Comparison of ENCODE assay signal across 8 mouse cellular contexts in the genomic region with DNA sequence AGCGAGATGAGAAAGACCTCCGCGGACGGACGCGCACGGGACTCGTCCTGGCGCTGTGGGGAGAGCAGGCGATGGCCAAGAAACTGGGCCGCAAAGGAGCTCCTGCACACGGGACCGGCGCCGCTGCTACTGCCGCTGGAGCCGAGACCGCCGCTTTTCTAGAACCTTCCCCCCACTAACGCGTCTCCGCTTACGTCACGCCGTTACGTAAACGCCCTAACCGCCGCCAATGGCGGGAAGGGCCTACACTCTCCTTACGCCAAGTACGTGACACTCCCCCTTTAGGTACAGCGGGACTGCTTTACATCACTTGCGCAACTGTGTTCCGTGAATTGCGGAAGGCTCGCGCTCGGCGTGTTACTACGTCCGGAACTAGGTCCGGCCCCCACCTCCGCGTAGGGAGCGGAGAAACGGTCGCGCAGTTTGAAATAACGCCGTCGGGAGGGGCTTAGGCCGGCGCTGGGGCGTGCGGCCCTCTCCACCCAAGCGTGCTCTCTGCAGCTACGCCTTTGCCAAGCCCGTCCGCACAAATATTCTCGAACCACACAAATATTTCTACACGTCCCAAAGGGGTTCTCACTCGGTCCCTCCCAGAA. TPM values are rescaled to one million over a fixed set of nuclear protein-coding genes. Genes with fewer than 3 reads are reported as not detected.
DNase-seq lines count a peak whose midpoint lies in the region; ATAC-seq lines count a peak whose summit lies in the region.

A gene (minus strand): TSS at position 180 of the 596 bp plus-strand sequence.

- no peaks in the 10 kb centered on the region for H3K27me3 ChIP-seq in heart, embryonic 10.5 days (ENCODE audit: insufficient read depth, poor library complexity, severe bottlenecking)
- H3K27me3 ChIP-seq in kidney, embryonic 15.5 days: no peaks in the 10 kb centered on the region

- peak within 1 kb of the TSS; percentile 100 for H3K27ac ChIP-seq in heart, embryonic 10.5 days
- peak within 1 kb of the TSS; percentile 100 for H3K27ac ChIP-seq in kidney, embryonic 15.5 days

- peak within 1 kb of the TSS; percentile 65 for H3K4me2 ChIP-seq in kidney, embryonic 15.5 days

- ATAC-seq in erythroblast, adult 5-6 weeks (replicated peaks; ENCODE audit: low FRiP score, poor library complexity, severe bottlenecking): peak; percentile 84
- ATAC-seq in kidney, embryonic 15.5 days (replicated peaks; ENCODE audit: low FRiP score): peak; percentile 95
- peak; percentile 91 for ATAC-seq in monocyte, adult 5-6 weeks (replicated peaks; ENCODE audit: insufficient number of reproducible peaks, low FRiP score, low TSS enrichment, poor library complexity, severe bottlenecking)

- peak; percentile 99 for DNase-seq in B cell, adult 2 months
- peak; percentile 100 for DNase-seq in brain, adult 2 months (ENCODE audit: low read depth, low spot score)
- DNase-seq in heart, embryonic 10.5 days (ENCODE audit: low spot score): peak; percentile 98
- peak; percentile 98 for DNase-seq in liver
- DNase-seq in spleen, postnatal 4 days (ENCODE audit: low spot score in 2 of 2): peak; percentile 98 to 99

- H3K4me1 ChIP-seq in heart, embryonic 10.5 days: peaks cover 14% of the 10 kb centered on the region; the same call in 1 of the 2 replicates
- H3K4me1 ChIP-seq in kidney, embryonic 15.5 days: peaks cover 34% of the 10 kb centered on the region

- H3K9ac ChIP-seq in kidney, embryonic 15.5 days: peak within 1 kb of the TSS; percentile 98

- no peaks in the 10 kb centered on the region for H3K9me3 ChIP-seq in heart, embryonic 10.5 days
- H3K9me3 ChIP-seq in kidney, embryonic 15.5 days (replicated peaks): no peaks in the 10 kb centered on the region

- H3K36me3 ChIP-seq in heart, embryonic 10.5 days: peaks cover 52% of the 10 kb centered on the region
- peaks cover 52% of the 10 kb centered on the region for H3K36me3 ChIP-seq in kidney, embryonic 15.5 days

- peak within 1 kb of the TSS; percentile 84 for H3K4me3 ChIP-seq in heart, embryonic 10.5 days
- peak within 1 kb of the TSS; percentile 84 for H3K4me3 ChIP-seq in kidney, embryonic 15.5 days (replicated peaks)

- under 1% methylated on average over 63 of the region's 63 CpGs for WGBS in heart, embryonic 10.5 days
- WGBS in kidney, embryonic 15.5 days: under 1% methylated on average over 63 of the region's 63 CpGs

RNA-seq across cellular contexts. Expression of the gene that starts here (rescaled TPM):
- total RNA-seq in erythroblast, adult 5-6 weeks (2015; ENCODE audit: low replicate concordance): 435 and 484 TPM in 2 replicates
- total RNA-seq in erythroblast, adult 5-6 weeks (2017; ENCODE audit: low replicate concordance): 397 and 928 TPM in 2 replicates
- 1,335 and 1,445 TPM in 2 replicates for polyA plus RNA-seq in heart, embryonic 10.5 days (2016; fragmentation: Nextera tagmentation; extraction: Ambion mirVana)
- polyA plus RNA-seq in kidney, embryonic 15.5 days (2015; fragmentation: Nextera tagmentation; extraction: Ambion mirVana): 2,022 and 2,214 TPM in 2 replicates
- total RNA-seq in monocyte, adult 5-6 weeks (2017): 1,501 to 2,313 TPM (median 1,630 TPM) in 3 replicates

Comparison
In these comparisons a context has a peak if more than half of its experiments do, and no peak if none do; other contexts are left out.
1. Peak in every context shown above with its lines: DNase-seq, ATAC-seq, H3K4me3 ChIP-seq and H3K27ac ChIP-seq.